Mouse (Mus musculus): Measurements from ENCODE around the gene Trappc6a.

DNA sequence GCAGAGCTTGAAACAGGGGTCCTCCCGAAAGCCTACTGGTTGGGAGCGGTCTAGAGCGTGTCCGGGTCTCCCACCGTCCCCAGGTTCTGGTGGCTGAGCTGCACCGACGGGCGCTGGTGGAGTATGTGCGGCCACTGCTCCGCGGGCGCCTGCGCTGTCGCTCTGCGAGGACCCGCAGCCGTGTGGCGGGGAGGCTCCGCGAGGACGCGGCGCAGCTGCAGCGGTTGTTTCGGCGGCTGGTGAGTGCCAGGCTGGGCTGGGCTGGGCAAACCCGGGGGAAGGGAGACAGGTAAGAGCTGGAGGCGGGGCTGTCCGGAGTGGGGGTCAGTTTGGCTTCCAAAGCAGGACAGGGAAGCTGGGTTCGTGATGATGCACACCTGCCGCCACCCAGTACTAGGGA is 18.7 kb upstream of the Trappc6a start:
- TF ChIP-seq CTCF (conservative IDR thresholded peaks at IDR 0.05 in 1 of 2, IDR thresholded peaks at IDR 0.05 in 1 of 2; ENCODE audit: low read depth in 2 of 2, low read length in 2 of 2) (no peak), ZC3H11A (IDR thresholded peaks at IDR 0.05; ENCODE audit: low read depth, low read length) (no peak), MEF2A (IDR thresholded peaks at IDR 0.05; ENCODE audit: borderline replicate concordance, low read depth, low read length) (no peak), BHLHE40 (IDR thresholded peaks at IDR 0.05; ENCODE audit: low read depth, low read length) (no peak), UBTF (IDR thresholded peaks at IDR 0.05; ENCODE audit: low read depth, low read length) (no peak), POLR2A (IDR thresholded peaks at IDR 0.05; ENCODE audit: low read depth, low read length) (no peak), ZNF384 (IDR thresholded peaks at IDR 0.05; ENCODE audit: low read depth, low read length) (no peak), SIN3A (IDR thresholded peaks at IDR 0.05; ENCODE audit: low read length) (no peak), USF2 (conservative IDR thresholded peaks at IDR 0.05; ENCODE audit: low read depth, low read length) (no peak), MAFK (IDR thresholded peaks at IDR 0.05; ENCODE audit: insufficient replicate concordance, low read length) (no peak)
